Mouse (Mus musculus) embryonic facial prominence, embryonic 15.5 days (tissue): ENCODE measurements around the gene Ice2. TPM values are rescaled to one million over a fixed set of nuclear protein-coding genes. Genes with fewer than 3 reads are reported as not detected.

Source experiments
- ATAC-seq: fragments of 200-750 bp; cut with Nextera tagmentation; 2 replicates; pipeline ENCODE4 v1.8.0; 2017; ENCODE audit warnings: low read depth, moderate TSS enrichment; ENCODE audit not compliant: insufficient number of reproducible peaks, low FRiP score, low TSS enrichment
- H3K27ac ChIP-seq: fragments of 300-500 bp; sonication (generic); replicated peaks from 2 replicates; pipeline ENCODE4 v1.5.1; 2015; ENCODE audit warnings: mild to moderate bottlenecking, inconsistent platforms
- H3K27me3 ChIP-seq: fragments of 300-500 bp; sonication (generic); 2 replicates; pipeline ENCODE4 v1.6.1; 2015; ENCODE audit warnings: inconsistent platforms
- H3K36me3 ChIP-seq: fragments of 300-500 bp; sonication (generic); 2 replicates; pipeline ENCODE4 v1.6.1; 2015; ENCODE audit warnings: mild to moderate bottlenecking, inconsistent platforms
- H3K4me1 ChIP-seq: fragments of 300-500 bp; sonication (generic); 2 replicates; pipeline ENCODE4 v1.6.1; 2015; ENCODE audit warnings: inconsistent platforms
- H3K4me2 ChIP-seq: fragments of 300-500 bp; sonication (generic); replicated peaks from 2 replicates; pipeline ENCODE4 v1.6.1; 2015; ENCODE audit warnings: mild to moderate bottlenecking, inconsistent platforms
- H3K4me3 ChIP-seq: fragments of 300-500 bp; sonication (generic); replicated peaks from 2 replicates; pipeline ENCODE4 v1.5.1; 2015; ENCODE audit warnings: mild to moderate bottlenecking, inconsistent platforms
- H3K9ac ChIP-seq: fragments of 300-500 bp; sonication (generic); 2 replicates; pipeline ENCODE4 v1.6.1; 2015; ENCODE audit warnings: inconsistent platforms
- H3K9me3 ChIP-seq: fragments of 300-500 bp; sonication (generic); replicated peaks from 2 replicates; pipeline ENCODE4 v1.6.1; 2016; ENCODE audit warnings: inconsistent platforms
- WGBS: fragments of 180-500 bp; shearing (Covaris S2); methylation state at CpG from one replicate; pipeline ENCODE4 v1.1.7; 2015; 5-methylcytosine and 5-hydroxymethylcytosine counted together
- microRNA-seq: library from miRNA; unstranded; fragments of <30 nt; microRNA quantifications from one replicate; pipeline ENCODE4, GENCODE M21; 2016; ENCODE audit warnings: borderline number of aligned reads
- polyA plus RNA-seq: library from polyadenylated mRNA; unstranded; fragments of >200 nt; fragmentation: Nextera tagmentation; extraction: Ambion mirVana; gene quantifications from 2 replicates; pipeline ENCODE4 v1.2.1, GENCODE M21; 2015

Ice2 gene
- polyA plus RNA-seq, 1 experiment from 2014 or later, result 19.0 TPM

- Histone ChIP-seq H3K27ac (peak overlapping the region; percentile 72; the same call in 1 of the 2 replicates), H3K4me2 (no peak overlapping the region), H3K9ac (no peak overlapping the region), H3K9me3 (no peaks in the 10 kb centered on the region), H3K36me3 (peaks cover 75% of the 10 kb centered on the region), H3K4me1 (peaks cover 47% of the 10 kb centered on the region), H3K27me3 (no peaks in the 10 kb centered on the region), H3K4me3 (no peak overlapping the region)
- WGBS, result 43% methylated on average over 6 of the region's 6 CpGs
- ATAC-seq, result no peak
Observed at GRCm38 (mm10) chr9:69477824-69478222, 80.1 kb downstream of the Ice2 start.

GRCm38 (mm10) chr9:69480344-69480743 is 82.6 kb downstream of the Ice2 start:
- peaks cover 82% of the 10 kb centered on the region for H3K36me3 ChIP-seq
- H3K4me3 ChIP-seq, result no peak overlapping the region
- no peak overlapping the region for H3K4me2 ChIP-seq
- H3K9me3 ChIP-seq, result no peaks in the 10 kb centered on the region
- peaks cover 34% of the 10 kb centered on the region for H3K4me1 ChIP-seq
- no peak overlapping the region for H3K9ac ChIP-seq
- H3K27ac ChIP-seq, result no peak overlapping the region
- H3K27me3 ChIP-seq, result no peaks in the 10 kb centered on the region
- WGBS, result 0% methylated on average over 1 of the region's 1 CpGs
- peak; percentile 60; the same call in 1 of the 2 replicates for ATAC-seq

Small RNA genes lying within 50 kb of the gene (microRNA-seq; reads per million reads assigned to microRNA genes)
- 4.8 reads per million, percentile 19 among the genes with 10 or more reads in this experiment for gene Mir3109

Other genes starting within 250 kb of the Ice2 start
- gene Anxa2, start 55.7 kb downstream of the Ice2 start, polyA plus RNA-seq, result 1,678 and 1,714 TPM in 2 replicates